Mouse (Mus musculus): ENCODE measurements at regions not wholly inside any gene's neighbourhood (a gene's known extent, or its start where the extent isn't known, plus 50 kb on each side); places are given as distances from the start of the nearest gene placed in this dataset.
"Not testable (repeated sequence)": the region's sequence is repeated elsewhere in the genome, so short reads cannot be mapped to it uniquely, and the experiment has no call there.

DNA sequence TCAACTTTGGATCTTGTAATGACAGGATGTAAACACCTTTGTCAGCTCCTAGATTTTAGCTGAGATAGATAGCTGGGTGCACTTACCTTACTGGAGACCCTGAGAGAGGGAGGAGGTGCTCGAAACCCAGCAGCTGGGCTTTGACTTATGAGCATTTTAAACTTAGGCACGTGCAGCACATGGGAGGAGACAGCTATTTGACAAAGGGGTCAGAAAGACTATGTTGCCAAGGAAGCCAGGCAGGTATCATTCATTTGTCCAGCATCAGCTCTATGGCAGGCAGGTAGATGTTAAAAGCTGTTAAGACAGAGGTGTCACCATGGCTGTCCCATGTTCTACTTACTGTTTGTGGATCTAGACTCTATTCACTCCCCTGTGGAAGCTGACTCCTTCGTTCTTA lies 120.0 kb upstream of the Tet2 start:
- no peak for DNase-seq (ENCODE audit: low spot score)

GRCm38 (mm10) chr3:133665425-133666317 lies 120.7 kb upstream of the Tet2 start:
- no peak for DNase-seq (ENCODE audit: low spot score)

GRCm38 (mm10) chr3:133672742-133673447 lies 128.0 kb upstream of the Tet2 start:
- no peak for DNase-seq (ENCODE audit: low spot score)

DNA sequence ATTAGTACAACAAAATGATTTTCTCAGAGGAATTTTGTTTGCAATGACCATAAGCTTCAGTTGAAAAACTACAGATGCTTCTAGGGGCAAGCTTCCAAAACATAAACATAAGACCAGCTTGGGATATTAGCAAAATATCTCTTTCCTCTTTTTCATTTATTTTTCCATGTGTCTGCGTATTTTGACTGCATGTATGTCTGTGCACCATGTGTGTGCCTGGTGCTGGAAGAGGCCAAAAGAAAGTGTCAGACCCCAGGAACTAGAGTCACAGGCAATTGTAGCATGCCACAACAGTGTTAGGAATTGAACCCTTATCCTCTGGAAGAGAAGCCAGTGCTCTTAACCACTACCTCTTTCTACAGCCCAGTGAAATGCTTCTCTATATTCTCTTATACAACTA lies 133.0 kb upstream of the Tet2 start:
- DNase-seq (ENCODE audit: low spot score): no peak

DNA sequence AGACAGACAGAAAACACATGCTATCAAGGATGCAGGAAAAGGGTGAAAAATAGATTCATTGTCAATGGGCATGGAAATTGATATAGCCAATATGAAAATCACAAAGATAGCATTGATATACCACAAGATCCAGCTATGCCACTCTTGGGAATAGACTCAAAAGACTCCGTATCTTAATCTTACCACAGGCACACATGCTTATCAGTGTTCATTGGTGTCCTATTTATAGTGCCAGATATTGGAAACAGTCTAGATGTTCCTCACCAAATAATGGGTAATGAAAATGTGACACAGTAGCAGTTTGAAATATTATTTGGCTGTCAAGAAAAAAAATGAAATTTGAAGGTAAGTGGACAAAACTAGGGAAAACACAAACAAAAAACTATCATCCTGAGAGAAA lies 135.0 kb upstream of the Tet2 start:
- no peak for DNase-seq (ENCODE audit: low spot score)

DNA sequence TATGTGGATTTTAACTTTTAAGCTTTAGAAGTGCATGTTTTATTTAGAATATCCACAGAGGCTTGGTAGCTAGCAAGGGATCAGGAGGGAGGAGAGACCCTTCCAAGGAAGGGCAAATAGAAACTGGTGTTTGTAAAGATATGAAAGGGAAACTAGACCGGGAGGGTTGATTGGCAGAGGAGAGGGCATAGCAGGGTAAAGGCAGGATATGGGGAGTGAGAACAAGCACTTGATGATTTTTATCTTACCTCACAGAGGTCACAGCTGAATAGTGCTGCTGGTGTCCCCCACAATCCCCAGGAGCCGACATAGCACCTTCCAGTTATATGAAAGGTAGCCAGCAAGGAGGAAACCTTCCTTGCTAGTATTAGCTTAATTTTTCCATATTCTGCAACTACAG lies 135.4 kb upstream of the Tet2 start:
- no peak for DNase-seq (ENCODE audit: low spot score)

DNA sequence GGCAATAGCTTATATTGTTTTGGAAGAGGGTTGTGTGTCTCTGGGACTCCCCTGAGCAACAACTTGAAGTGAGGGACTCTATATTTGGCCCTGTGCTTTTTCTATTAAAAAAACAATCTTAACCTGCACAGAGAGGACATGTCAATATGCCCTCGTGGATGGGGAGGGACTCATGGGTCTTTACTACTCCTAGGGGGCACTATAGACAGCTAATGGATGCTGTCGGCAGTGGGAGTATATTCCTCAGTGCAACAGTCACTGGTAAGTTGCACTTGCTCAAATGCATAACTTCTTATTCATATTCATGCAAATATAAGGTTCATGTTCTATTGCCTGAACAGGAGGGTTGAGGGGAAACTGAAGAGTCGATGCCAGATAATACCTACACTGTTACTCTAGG lies 135.9 kb upstream of the Tet2 start:
- DNase-seq (ENCODE audit: low spot score): no peak

GRCm38 (mm10) chr3:133684196-133684743 lies 139.3 kb upstream of the Tet2 start:
- no peak for DNase-seq (ENCODE audit: low spot score)

GRCm38 (mm10) chr3:133684747-133685146 lies 139.8 kb upstream of the Tet2 start:
- no peak for DNase-seq (ENCODE audit: low spot score)

GRCm38 (mm10) chr3:133685393-133685792 lies 140.5 kb upstream of the Tet2 start:
- no peak for DNase-seq (ENCODE audit: low spot score)

GRCm38 (mm10) chr3:133694057-133694456 lies 149.1 kb upstream of the Tet2 start:
- no peak for DNase-seq (ENCODE audit: low spot score)

DNA sequence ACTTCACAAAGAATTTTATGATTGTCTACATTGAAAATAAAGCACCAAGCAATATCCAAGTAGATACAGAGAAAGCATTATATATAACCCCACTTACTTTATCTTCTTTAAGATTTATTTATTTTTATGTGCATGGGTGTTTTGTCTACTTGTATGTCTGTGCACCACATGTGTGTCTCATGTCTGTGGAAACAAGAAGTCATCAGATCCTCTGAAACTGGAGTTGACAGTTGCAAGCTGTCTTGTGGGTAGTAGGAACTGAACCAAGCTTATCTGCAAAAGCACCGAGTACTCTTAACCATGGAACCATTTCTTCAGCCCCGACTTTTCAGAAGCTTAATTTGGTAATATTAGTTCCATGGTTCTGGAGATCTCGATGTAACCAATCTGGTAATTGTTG lies 151.2 kb upstream of the Tet2 start:
- no peak for DNase-seq (ENCODE audit: low spot score)

DNA sequence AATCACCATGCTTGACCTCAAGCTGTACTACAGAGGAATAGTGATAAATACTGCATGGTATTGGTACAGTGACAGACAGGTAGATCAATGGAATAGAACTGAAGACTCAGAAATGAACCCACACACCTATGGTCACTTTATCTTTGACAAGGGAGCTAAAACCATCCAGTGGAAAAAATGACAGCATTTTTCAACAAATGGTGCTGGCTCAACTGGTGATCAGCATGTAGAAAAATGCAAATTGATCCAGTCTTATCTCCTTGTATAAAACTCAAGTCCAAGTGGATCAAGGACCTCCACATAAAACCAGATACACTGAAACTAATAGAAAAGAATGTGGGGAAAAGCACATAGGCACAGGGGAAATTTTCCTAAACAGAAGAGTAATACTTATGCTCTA lies 159.9 kb upstream of the Tet2 start:
- not testable (repeated sequence) for DNase-seq (ENCODE audit: low spot score)

GRCm38 (mm10) chr3:133711518-133711917 lies 166.6 kb upstream of the Tet2 start:
- DNase-seq (ENCODE audit: low spot score): no peak

DNA sequence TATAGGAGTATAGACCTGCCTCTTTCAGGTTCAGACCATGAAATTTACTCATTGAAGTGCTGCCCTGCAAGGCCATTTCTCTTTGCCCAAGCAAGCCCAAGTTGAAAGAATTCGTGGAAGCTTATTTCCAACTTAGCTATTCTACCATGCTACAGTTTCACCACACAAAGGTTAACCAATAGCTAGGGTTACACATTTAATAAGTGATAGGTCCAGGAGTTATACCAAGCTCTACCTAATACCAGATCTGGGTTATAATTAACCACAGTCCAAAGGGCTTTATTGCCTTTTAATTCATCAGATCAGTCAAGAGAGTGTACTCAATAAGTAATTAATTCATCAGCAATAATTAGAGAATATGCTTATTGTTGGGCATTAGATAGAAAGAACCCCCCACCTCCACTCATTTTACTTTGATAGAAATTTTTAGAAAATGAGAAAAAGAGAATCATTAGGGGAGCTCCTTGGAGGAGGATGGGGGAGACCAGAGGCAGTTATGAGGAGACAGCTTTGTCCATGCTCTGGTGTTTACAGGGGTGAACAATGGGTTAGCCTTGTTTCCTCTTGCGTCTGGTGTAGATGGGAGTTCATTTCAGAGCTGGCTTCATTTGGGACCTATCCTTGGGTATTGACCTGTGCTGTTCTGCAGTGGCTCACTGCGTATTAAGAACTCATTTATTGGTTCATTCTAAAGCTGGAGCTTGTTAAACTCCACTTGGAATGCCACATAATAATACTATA lies 177.8 kb upstream of the Tet2 start:
- DNase-seq (ENCODE audit: low spot score): no peak

DNA sequence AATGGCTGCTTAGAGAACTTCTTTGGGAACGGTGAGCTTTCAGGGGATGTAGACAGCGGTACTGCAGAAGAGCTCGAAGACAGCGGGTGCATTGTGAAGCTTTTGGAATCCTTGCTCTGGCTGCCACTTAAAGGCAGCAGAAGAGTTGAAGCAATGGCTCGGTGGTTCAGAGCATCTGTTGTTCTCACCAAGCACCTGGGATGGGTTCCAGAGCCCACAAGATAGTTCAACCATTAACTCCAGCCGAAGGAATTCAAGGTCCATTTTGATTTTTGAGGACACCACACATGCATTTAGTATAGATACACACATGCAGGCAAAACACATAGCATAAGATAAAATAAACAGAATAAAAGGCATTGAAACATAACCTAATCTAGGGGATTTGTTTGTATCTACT lies 181.9 kb upstream of the Tet2 start:
- no peak for DNase-seq (ENCODE audit: low spot score)

GRCm38 (mm10) chr3:133735603-133736002 lies 190.7 kb upstream of the Tet2 start:
- no peak for DNase-seq (ENCODE audit: low spot score)

DNA sequence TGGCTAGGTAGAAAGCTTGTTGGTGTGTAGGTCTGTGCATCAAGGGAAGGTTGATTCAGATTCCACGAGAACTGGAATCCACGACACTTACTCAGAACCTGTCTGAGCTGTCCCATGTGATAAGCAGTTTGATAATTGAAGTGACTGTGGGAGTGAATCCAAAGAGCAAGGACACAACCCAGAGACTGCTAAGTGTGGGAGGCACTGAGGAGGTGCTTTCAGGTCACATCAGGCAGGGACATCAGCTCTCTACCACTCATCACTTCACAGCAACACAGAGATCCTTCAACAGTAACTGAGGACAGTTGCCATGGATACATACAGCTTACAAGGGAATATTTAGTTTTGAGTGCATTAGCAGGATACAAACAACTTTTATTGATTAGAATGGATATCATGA lies 194.0 kb upstream of the Tet2 start:
- no peak for DNase-seq (ENCODE audit: low spot score)

- no peak for DNase-seq (ENCODE audit: low spot score)
Measured at GRCm38 (mm10) chr3:133744552-133745118, 199.7 kb upstream of the Tet2 start.

DNA sequence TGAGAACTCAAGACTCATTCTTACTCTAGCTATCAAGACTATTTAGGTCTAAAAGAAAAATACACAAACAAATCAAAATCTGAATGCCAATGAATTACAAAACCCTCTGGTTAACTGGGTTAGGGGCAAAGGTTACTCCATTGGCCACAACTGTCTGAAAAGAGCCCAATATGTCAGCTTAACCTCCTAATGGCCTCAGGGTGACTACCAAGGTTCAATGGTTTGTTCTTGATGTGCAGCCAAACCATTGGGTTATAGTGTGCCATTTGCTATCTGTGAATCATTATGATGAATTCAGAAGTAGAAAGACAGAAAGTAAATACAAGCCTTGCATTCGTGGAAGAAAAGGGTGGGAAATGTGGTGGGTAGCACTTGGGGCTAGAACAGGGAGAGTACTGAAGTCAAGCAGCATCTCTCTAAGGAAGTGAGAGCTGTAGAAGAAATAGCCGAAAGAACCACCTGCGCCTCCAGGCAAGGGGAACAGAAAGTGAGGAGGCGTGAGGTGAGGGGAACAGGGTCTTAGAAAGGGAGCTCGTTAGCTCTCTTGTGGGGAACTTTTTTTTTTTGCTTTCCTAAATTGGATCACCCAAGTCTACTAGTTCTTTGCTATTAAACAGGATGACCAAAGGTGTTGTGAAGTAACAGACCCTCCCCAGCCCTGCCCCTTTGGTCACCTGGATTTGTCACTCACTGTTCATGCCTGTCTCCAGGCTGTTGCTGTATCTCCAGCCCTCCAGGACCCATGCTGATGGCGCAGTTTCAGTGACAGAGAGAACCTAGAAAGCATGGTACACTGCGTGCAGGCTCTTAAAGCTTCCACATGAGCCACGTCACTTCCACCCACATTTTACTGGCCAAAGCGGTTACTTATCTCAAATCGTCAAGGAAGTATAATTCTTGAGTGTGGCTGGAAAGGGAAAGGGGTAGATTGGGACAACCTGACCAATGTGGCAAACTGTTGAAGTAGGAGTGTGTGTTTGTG lies 204.1 kb upstream of the Tet2 start:
- DNase-seq (ENCODE audit: low spot score): no peak

- no peak for DNase-seq (ENCODE audit: low spot score)
Measured at GRCm38 (mm10) chr3:133750061-133750460, 205.1 kb upstream of the Tet2 start.

All from embryo, embryonic 10.5 days (tissue).